ENCODE assay signal across 9 mouse cellular contexts in the genomic region with DNA sequence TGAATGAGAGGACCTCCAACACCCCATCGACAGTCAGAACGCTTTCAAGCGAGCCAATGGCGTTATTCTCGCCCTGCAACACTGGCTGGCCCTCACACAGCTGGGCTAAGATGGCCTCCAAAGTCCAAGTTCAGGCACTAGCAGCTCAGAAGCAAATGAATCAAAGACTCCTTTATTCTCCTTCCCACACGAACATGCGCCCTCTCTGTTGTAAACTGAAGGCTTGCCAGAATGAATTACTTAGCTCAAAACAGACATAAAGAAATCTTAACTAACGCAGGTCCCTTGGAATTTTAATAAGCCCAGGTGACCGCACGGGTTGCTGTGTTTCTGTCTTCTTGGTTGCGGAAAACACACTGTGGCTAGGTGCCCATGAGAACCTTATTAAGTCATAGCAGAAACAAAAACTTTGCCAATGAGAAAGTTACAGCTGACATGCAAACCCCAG. TPM values are rescaled to one million over a fixed set of nuclear protein-coding genes. Genes with fewer than 3 reads are reported as not detected.
DNase-seq lines count a peak whose midpoint lies in the region; ATAC-seq and TF ChIP-seq lines count a peak whose summit lies in the region.
"Had no signal": no experiment of that assay in that cellular context is flagged by ENCODE, and none has a peak within 500 bp of the region (broad histone marks: within the 10 kb centered on the region; RNA-seq: fewer than 3 reads in every experiment).

No protein-coding gene starts in this region.

- H3K4me2 ChIP-seq in kidney, embryonic 14.5 days (replicated peaks; ENCODE audit: low read depth, low read length) = no peak overlapping the region
- no peak overlapping the region for H3K4me2 ChIP-seq in forebrain, embryonic 16.5 days (ENCODE audit: low read length)
- peak overlapping the region; percentile 17; the same call in 1 of the 2 replicates for H3K4me2 ChIP-seq in limb, embryonic 15.5 days

- H3K27ac ChIP-seq in kidney, embryonic 14.5 days (ENCODE audit: low read depth, low read length) = peak overlapping the region; percentile 9; the same call in 1 of the 2 replicates
- peak overlapping the region; percentile 53; the same call in 1 of the 2 replicates for H3K27ac ChIP-seq in cortical plate, adult 2 months (ENCODE audit: insufficient read depth, low read length)
- peak overlapping the region; percentile 65 for H3K27ac ChIP-seq in forebrain, embryonic 16.5 days (ENCODE audit: low read length)
- H3K27ac ChIP-seq in limb, embryonic 15.5 days = peak overlapping the region; percentile 81

- H3K36me3 ChIP-seq in kidney, embryonic 14.5 days (ENCODE audit: control insufficient read depth, insufficient read depth, low read length) = peaks cover under 1% of the 10 kb centered on the region; the same call in 1 of the 2 replicates
- H3K36me3 ChIP-seq in forebrain, embryonic 16.5 days (ENCODE audit: control insufficient read depth, insufficient read depth) = no peaks in the 10 kb centered on the region
- H3K36me3 ChIP-seq in limb, embryonic 15.5 days = no peaks in the 10 kb centered on the region

- TF ChIP-seq CTCF in cortical plate, adult 2 months (IDR thresholded peaks at IDR 0.05; ENCODE audit: extremely low read depth, insufficient read depth, low read length) = no peak

- peaks cover 27% of the 10 kb centered on the region for H3K4me1 ChIP-seq in kidney, embryonic 14.5 days (ENCODE audit: control insufficient read depth, insufficient read depth, low read length)
- peaks cover 2% of the 10 kb centered on the region; the same call in 1 of the 2 replicates for H3K4me1 ChIP-seq in cortical plate, adult 2 months (ENCODE audit: control insufficient read depth, insufficient read depth, low read length)
- H3K4me1 ChIP-seq in forebrain, embryonic 16.5 days (replicated peaks; ENCODE audit: control insufficient read depth, insufficient read depth, low read length) = peaks cover 36% of the 10 kb centered on the region
- peaks cover 70% of the 10 kb centered on the region for H3K4me1 ChIP-seq in limb, embryonic 15.5 days

- no peaks in the 10 kb centered on the region for H3K27me3 ChIP-seq in kidney, embryonic 14.5 days (ENCODE audit: control insufficient read depth, insufficient read depth, low read length)
- no peaks in the 10 kb centered on the region for H3K27me3 ChIP-seq in forebrain, embryonic 16.5 days (replicated peaks; ENCODE audit: control insufficient read depth, insufficient read depth, low read length)
- H3K27me3 ChIP-seq in limb, embryonic 15.5 days = no peaks in the 10 kb centered on the region

- WGBS in kidney, embryonic 14.5 days = 69% methylated on average over 11 of the region's 11 CpGs
- WGBS in forebrain, embryonic 16.5 days = 13% methylated on average over 11 of the region's 11 CpGs
- WGBS in limb, embryonic 15.5 days = 38% methylated on average over 11 of the region's 11 CpGs

- no peak overlapping the region for H3K9ac ChIP-seq in kidney, embryonic 14.5 days (ENCODE audit: low read depth, low read length)
- 0 out of 2 replicates have a peak overlapping the region, but pooled peaks have one; percentile 4 for H3K9ac ChIP-seq in forebrain, embryonic 16.5 days (replicated peaks; ENCODE audit: low read depth, low read length)
- no peak overlapping the region for H3K9ac ChIP-seq in limb, embryonic 15.5 days

- ATAC-seq in kidney, embryonic 14.5 days (ENCODE audit: low FRiP score, low TSS enrichment) = no peak
- peak; percentile 65 for ATAC-seq in forebrain, embryonic 16.5 days
- peak; percentile 33; the same call in 1 of the 2 replicates for ATAC-seq in limb, embryonic 15.5 days (ENCODE audit: insufficient number of reproducible peaks, low FRiP score, low TSS enrichment, low read depth)

- TF ChIP-seq POLR2A in cortical plate, adult 2 months (IDR thresholded peaks at IDR 0.05; ENCODE audit: extremely low read depth, insufficient read depth, low read length) = no peak

- DNase-seq in kidney, adult 11 months = no peak
- DNase-seq in spleen, adult 12 weeks (ENCODE audit: low spot score) = no peak
- no peak for DNase-seq in ovary, postnatal 10 days (ENCODE audit: low spot score)
- no peak for DNase-seq in spleen, postnatal 36 days (ENCODE audit: low spot score in 2 of 2)
- DNase-seq: right cerebral cortex, postnatal 14 days had no signal

- H3K9me3 ChIP-seq in kidney, embryonic 14.5 days (ENCODE audit: control insufficient read depth, low read length) = no peaks in the 10 kb centered on the region
- no peaks in the 10 kb centered on the region for H3K9me3 ChIP-seq in forebrain, embryonic 16.5 days (ENCODE audit: control insufficient read depth, low read length)
- no peaks in the 10 kb centered on the region for H3K9me3 ChIP-seq in limb, embryonic 15.5 days

- H3K4me3 ChIP-seq in kidney, embryonic 14.5 days (ENCODE audit: low read length) = no peak overlapping the region
- no peak overlapping the region for H3K4me3 ChIP-seq in cortical plate, adult 2 months (ENCODE audit: insufficient read depth, low read length)
- H3K4me3 ChIP-seq in forebrain, embryonic 16.5 days (replicated peaks; ENCODE audit: low read length) = no peak overlapping the region
- no peak overlapping the region for H3K4me3 ChIP-seq in limb, embryonic 15.5 days

RNA-seq across cellular contexts. Expression of a gene that starts 10.4 kb away (rescaled TPM):
- 13.1 and 26.5 TPM in 2 replicates for polyA plus RNA-seq in kidney, embryonic 14.5 days (2014; fragmentation: Nextera tagmentation; extraction: Ambion mirVana)
- polyA plus RNA-seq in cortical plate, adult 2 months (2012; rRNA removed) = 21.3 and 25.9 TPM in 2 replicates
- polyA plus RNA-seq in forebrain, embryonic 16.5 days (2015; fragmentation: Nextera tagmentation; extraction: Ambion mirVana) = 10.6 and 11.8 TPM in 2 replicates
- polyA plus RNA-seq in limb, embryonic 15.5 days (2015; fragmentation: Nextera tagmentation; extraction: Ambion mirVana) = 24.9 and 25.6 TPM in 2 replicates

Comparison
In these comparisons a context has a peak if more than half of its experiments do, and no peak if none do; other contexts are left out.
1. H3K27ac ChIP-seq: peak in every context shown above with its lines; median percentile 81 in limb, embryonic 15.5 days; 65 in forebrain, embryonic 16.5 days; 53 in cortical plate, adult 2 months; 9 in kidney, embryonic 14.5 days.